Mouse (Mus musculus): ENCODE data around the gene Vmo1. TPM values are rescaled to one million over a fixed set of nuclear protein-coding genes. Genes with fewer than 3 reads are reported as not detected.

Vmo1 gene
- total and polyA plus RNA-seq, 2 experiments from 2014 or later: 0.65 TPM; not detected in 1

GRCm38 (mm10) chr11:70465211-70465610 lies 49.2 kb downstream of the Vmo1 start:
- Histone ChIP-seq H3K4me2 (ENCODE audit: low read depth, low read length, poor library complexity, severe bottlenecking) (peak overlapping the region; percentile 41; the same call in 1 of the 2 replicates), H3K36me3 (ENCODE audit: insufficient read depth, low read length) (no peaks in the 10 kb centered on the region), H3K27ac (ENCODE audit: low read depth, low read length) (no peak overlapping the region), H3K4me1 (ENCODE audit: insufficient read depth, low read length) (no peaks in the 10 kb centered on the region), H3K4me3 (ENCODE audit: low read depth, low read length) (no peak overlapping the region), H3K9me3 (ENCODE audit: low read length) (no peaks in the 10 kb centered on the region), H3K27me3 (ENCODE audit: insufficient read depth, low read length) (peaks cover 11% of the 10 kb centered on the region; the same call in 1 of the 2 replicates), H3K9ac (replicated peaks; ENCODE audit: low read length, poor library complexity, severe bottlenecking) (no peak overlapping the region)
- TF ChIP-seq CTCF (IDR thresholded peaks at IDR 0.05): no peak
- no peak for ATAC-seq (ENCODE audit: low FRiP score)
- WGBS: 28% methylated on average over 16 of the region's 16 CpGs
- no peak for DNase-seq (ENCODE audit: low spot score)

- no peak for TF ChIP-seq CTCF (IDR thresholded peaks at IDR 0.05)
- H3K27ac ChIP-seq (ENCODE audit: low read depth, low read length): no peak overlapping the region
- H3K36me3 ChIP-seq (ENCODE audit: insufficient read depth, low read length): no peaks in the 10 kb centered on the region
- ATAC-seq (ENCODE audit: low FRiP score): no peak
- H3K9me3 ChIP-seq (ENCODE audit: low read length): no peaks in the 10 kb centered on the region
- H3K4me3 ChIP-seq (ENCODE audit: low read depth, low read length): no peak overlapping the region
- no peak overlapping the region for H3K4me2 ChIP-seq (ENCODE audit: low read depth, low read length, poor library complexity, severe bottlenecking)
- no peak for DNase-seq (ENCODE audit: low spot score)
- H3K27me3 ChIP-seq (ENCODE audit: insufficient read depth, low read length): peaks cover 12% of the 10 kb centered on the region
- no peaks in the 10 kb centered on the region for H3K4me1 ChIP-seq (ENCODE audit: insufficient read depth, low read length)
- H3K9ac ChIP-seq (replicated peaks; ENCODE audit: low read length, poor library complexity, severe bottlenecking): no peak overlapping the region
- WGBS: 80% methylated on average over 5 of the region's 5 CpGs
These were observed 50.4 kb downstream of the Vmo1 start for GRCm38 (mm10) chr11:70463970-70464369.

Other genes starting within 250 kb of the Vmo1 start
- gene Alox12e, start 192.0 kb downstream of the Vmo1 start, total RNA-seq (2014; rRNA removed): 0.05 TPM in 1 of 2 replicates, not detected in the other
- 0.16 and 0.31 TPM in 2 replicates for gene Alox12e, start 192.0 kb downstream of the Vmo1 start, polyA plus RNA-seq (2015; fragmentation: Nextera tagmentation; extraction: Ambion mirVana)
- gene Alox15, start 162.6 kb downstream of the Vmo1 start, total RNA-seq (2014; rRNA removed): not detected in 2 replicates
- 0.16 and 0.28 TPM in 2 replicates for gene Alox15, start 162.6 kb downstream of the Vmo1 start, polyA plus RNA-seq (2015; fragmentation: Nextera tagmentation; extraction: Ambion mirVana)
- 35.6 and 55.1 TPM in 2 replicates for gene Pelp1, start 104.6 kb downstream of the Vmo1 start, total RNA-seq (2014; rRNA removed)
- gene Pelp1, start 104.6 kb downstream of the Vmo1 start, polyA plus RNA-seq (2015; fragmentation: Nextera tagmentation; extraction: Ambion mirVana): 28.0 and 28.3 TPM in 2 replicates
- 99.9 and 119 TPM in 2 replicates for gene Arrb2, start 82.0 kb downstream of the Vmo1 start, total RNA-seq (2014; rRNA removed)
- 55.0 and 55.6 TPM in 2 replicates for gene Arrb2, start 82.0 kb downstream of the Vmo1 start, polyA plus RNA-seq (2015; fragmentation: Nextera tagmentation; extraction: Ambion mirVana)
- 23.7 and 30.1 TPM in 2 replicates for gene Med11, start 62.7 kb downstream of the Vmo1 start, total RNA-seq (2014; rRNA removed)
- gene Med11, start 62.7 kb downstream of the Vmo1 start, polyA plus RNA-seq (2015; fragmentation: Nextera tagmentation; extraction: Ambion mirVana): 28.2 and 36.8 TPM in 2 replicates
- 0.44 and 0.71 TPM in 2 replicates for gene Zmynd15, start 55.2 kb downstream of the Vmo1 start, total RNA-seq (2014; rRNA removed)
- 0.47 and 0.70 TPM in 2 replicates for gene Zmynd15, start 55.2 kb downstream of the Vmo1 start, polyA plus RNA-seq (2015; fragmentation: Nextera tagmentation; extraction: Ambion mirVana)
- 1.2 and 1.9 TPM in 2 replicates for gene Cxcl16, start 54.6 kb downstream of the Vmo1 start, total RNA-seq (2014; rRNA removed)
- gene Cxcl16, start 54.6 kb downstream of the Vmo1 start, polyA plus RNA-seq (2015; fragmentation: Nextera tagmentation; extraction: Ambion mirVana): 3.1 and 3.2 TPM in 2 replicates
- gene Tm4sf5, start 9.4 kb downstream of the Vmo1 start, total RNA-seq (2014; rRNA removed): 7.4 and 12.1 TPM in 2 replicates
- 18.8 and 19.8 TPM in 2 replicates for gene Tm4sf5, start 9.4 kb downstream of the Vmo1 start, polyA plus RNA-seq (2015; fragmentation: Nextera tagmentation; extraction: Ambion mirVana)
- not detected in 2 replicates for gene Gltpd2, start 4.6 kb upstream of the Vmo1 start, total RNA-seq (2014; rRNA removed)
- 0.21 and 0.25 TPM in 2 replicates for gene Gltpd2, start 4.6 kb upstream of the Vmo1 start, polyA plus RNA-seq (2015; fragmentation: Nextera tagmentation; extraction: Ambion mirVana)
- gene Psmb6, start 10.8 kb upstream of the Vmo1 start, total RNA-seq (2014; rRNA removed): 455 and 493 TPM in 2 replicates
- gene Psmb6, start 10.8 kb upstream of the Vmo1 start, polyA plus RNA-seq (2015; fragmentation: Nextera tagmentation; extraction: Ambion mirVana): 818 and 874 TPM in 2 replicates
- gene Gm40193, start 18.3 kb upstream of the Vmo1 start, total RNA-seq (2014; rRNA removed): not detected in 2 replicates
- not detected in 2 replicates for gene Gm40193, start 18.3 kb upstream of the Vmo1 start, polyA plus RNA-seq (2015; fragmentation: Nextera tagmentation; extraction: Ambion mirVana)
- gene Pld2, start 25.4 kb upstream of the Vmo1 start, total RNA-seq (2014; rRNA removed): 46.8 and 71.5 TPM in 2 replicates
- gene Pld2, start 25.4 kb upstream of the Vmo1 start, polyA plus RNA-seq (2015; fragmentation: Nextera tagmentation; extraction: Ambion mirVana): 18.0 and 19.4 TPM in 2 replicates
- 80.9 and 82.1 TPM in 2 replicates for gene Mink1, start 48.3 kb upstream of the Vmo1 start, total RNA-seq (2014; rRNA removed)
- 15.6 and 17.1 TPM in 2 replicates for gene Mink1, start 48.3 kb upstream of the Vmo1 start, polyA plus RNA-seq (2015; fragmentation: Nextera tagmentation; extraction: Ambion mirVana)
- gene 4930544D05Rik, start 101.2 kb upstream of the Vmo1 start, total RNA-seq (2014; rRNA removed): not detected in 2 replicates
- not detected in 2 replicates for gene 4930544D05Rik, start 101.2 kb upstream of the Vmo1 start, polyA plus RNA-seq (2015; fragmentation: Nextera tagmentation; extraction: Ambion mirVana)
- not detected in 2 replicates for gene Chrne, start 104.6 kb upstream of the Vmo1 start, total RNA-seq (2014; rRNA removed)
- 0.78 and 1.1 TPM in 2 replicates for gene Chrne, start 104.6 kb upstream of the Vmo1 start, polyA plus RNA-seq (2015; fragmentation: Nextera tagmentation; extraction: Ambion mirVana)
- gene Gp1ba, start 124.5 kb upstream of the Vmo1 start, total RNA-seq (2014; rRNA removed): not detected in 2 replicates
- gene Gp1ba, start 124.5 kb upstream of the Vmo1 start, polyA plus RNA-seq (2015; fragmentation: Nextera tagmentation; extraction: Ambion mirVana): 0.16 and 0.29 TPM in 2 replicates
- gene Rnf167, start 132.6 kb upstream of the Vmo1 start, total RNA-seq (2014; rRNA removed): 69.1 and 74.4 TPM in 2 replicates
- 95.8 and 97.2 TPM in 2 replicates for gene Rnf167, start 132.6 kb upstream of the Vmo1 start, polyA plus RNA-seq (2015; fragmentation: Nextera tagmentation; extraction: Ambion mirVana)
- 140 and 159 TPM in 2 replicates for gene Slc25a11, start 132.9 kb upstream of the Vmo1 start, total RNA-seq (2014; rRNA removed)
- 160 and 176 TPM in 2 replicates for gene Slc25a11, start 132.9 kb upstream of the Vmo1 start, polyA plus RNA-seq (2015; fragmentation: Nextera tagmentation; extraction: Ambion mirVana)
- 438 and 486 TPM in 2 replicates for gene Pfn1, start 140.0 kb upstream of the Vmo1 start, total RNA-seq (2014; rRNA removed)
- gene Pfn1, start 140.0 kb upstream of the Vmo1 start, polyA plus RNA-seq (2015; fragmentation: Nextera tagmentation; extraction: Ambion mirVana): 600 and 608 TPM in 2 replicates
- 7.2 and 9.9 TPM in 2 replicates for gene Eno3, start 142.6 kb upstream of the Vmo1 start, total RNA-seq (2014; rRNA removed)
- 5.8 and 7.6 TPM in 2 replicates for gene Eno3, start 142.6 kb upstream of the Vmo1 start, polyA plus RNA-seq (2015; fragmentation: Nextera tagmentation; extraction: Ambion mirVana)
- 41.9 and 45.3 TPM in 2 replicates for gene Spag7, start 154.8 kb upstream of the Vmo1 start, total RNA-seq (2014; rRNA removed)
- 125 and 131 TPM in 2 replicates for gene Spag7, start 154.8 kb upstream of the Vmo1 start, polyA plus RNA-seq (2015; fragmentation: Nextera tagmentation; extraction: Ambion mirVana)
- 20.3 and 24.0 TPM in 2 replicates for gene Camta2, start 173.5 kb upstream of the Vmo1 start, total RNA-seq (2014; rRNA removed)
- 23.6 and 24.5 TPM in 2 replicates for gene Camta2, start 173.5 kb upstream of the Vmo1 start, polyA plus RNA-seq (2015; fragmentation: Nextera tagmentation; extraction: Ambion mirVana)
- 1.7 and 4.8 TPM in 2 replicates for gene Inca1, start 185.5 kb upstream of the Vmo1 start, total RNA-seq (2014; rRNA removed)
- gene Inca1, start 185.5 kb upstream of the Vmo1 start, polyA plus RNA-seq (2015; fragmentation: Nextera tagmentation; extraction: Ambion mirVana): 2.1 and 2.2 TPM in 2 replicates
- gene Kif1c, start 185.9 kb upstream of the Vmo1 start, total RNA-seq (2014; rRNA removed): 30.9 and 31.7 TPM in 2 replicates
- 1.6 and 1.9 TPM in 2 replicates for gene Kif1c, start 185.9 kb upstream of the Vmo1 start, polyA plus RNA-seq (2015; fragmentation: Nextera tagmentation; extraction: Ambion mirVana)
- gene Zfp3, start 249.6 kb upstream of the Vmo1 start, total RNA-seq (2014; rRNA removed): 8.7 and 10.0 TPM in 2 replicates
- gene Zfp3, start 249.6 kb upstream of the Vmo1 start, polyA plus RNA-seq (2015; fragmentation: Nextera tagmentation; extraction: Ambion mirVana): 9.7 and 10.3 TPM in 2 replicates

Data from midbrain, postnatal 0 days (tissue).